Mouse (Mus musculus) ES-E14 (cell line): ENCODE measurements around the gene Emilin2.

ENCODE experiments used
- CHD2 ChIP-seq: IDR thresholded peaks from 2 replicates; pipeline ENCODE4 v1.6.1; 2014; ENCODE audit warnings: mild to moderate bottlenecking, low read depth, low read length, inconsistent platforms
- HCFC1 ChIP-seq: IDR thresholded peaks from 2 replicates; pipeline ENCODE4 v1.6.1; 2012; ENCODE audit warnings: low read length, inconsistent platforms, borderline replicate concordance; ENCODE audit not compliant: insufficient read depth
- MAFK ChIP-seq: IDR thresholded peaks from 2 replicates; pipeline ENCODE4 v1.6.1; 2014; ENCODE audit warnings: mild to moderate bottlenecking, low read depth, low read length, inconsistent platforms; ENCODE audit not compliant: insufficient read depth
- ZC3H11A ChIP-seq: IDR thresholded peaks from 2 replicates; pipeline ENCODE4 v1.6.1; 2012; ENCODE audit warnings: low read depth, mild to moderate bottlenecking, inconsistent platforms, low read length, borderline replicate concordance

GRCm38 (mm10) chr17:71265336-71266051 lies 46.3 kb downstream of the Emilin2 start:
- no peak for TF ChIP-seq ZC3H11A
- no peak for TF ChIP-seq HCFC1
- TF ChIP-seq MAFK: no peak
- TF ChIP-seq CHD2: no peak
